Mouse (Mus musculus) retina, adult 2 months (tissue): Measurements from ENCODE around the gene Slc16a10.
"Not testable (repeated sequence)": the region's sequence is repeated elsewhere in the genome, so short reads cannot be mapped to it uniquely, and the experiment has no call there.

Experiments used
- DNase-seq: peaks from one replicate; pipeline ENCODE4 v3.0.0-alpha.2; 2012; ENCODE audit warnings: low read depth, low spot score

The Slc16a10 gene

DNA sequence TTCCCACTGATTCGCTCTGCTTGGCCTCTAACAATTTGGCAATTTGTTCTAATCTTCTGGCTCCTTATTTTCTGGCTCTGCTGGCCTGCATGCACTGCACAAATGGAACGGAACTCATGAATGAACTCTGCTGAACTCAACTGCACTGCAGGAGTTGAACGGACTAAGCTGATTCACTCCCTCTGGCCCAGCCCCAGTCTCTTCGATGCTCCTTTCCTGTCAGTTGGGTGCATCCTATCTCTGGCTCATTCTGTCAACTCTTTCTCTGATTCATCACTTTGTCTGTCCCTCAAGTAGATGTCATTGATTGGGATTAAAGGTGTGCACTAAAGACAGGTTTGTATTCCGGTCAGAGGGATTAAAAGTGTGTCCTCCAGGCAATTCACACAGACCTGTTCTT is 115.5 kb downstream of the Slc16a10 start:
- DNase-seq = no peak

DNA sequence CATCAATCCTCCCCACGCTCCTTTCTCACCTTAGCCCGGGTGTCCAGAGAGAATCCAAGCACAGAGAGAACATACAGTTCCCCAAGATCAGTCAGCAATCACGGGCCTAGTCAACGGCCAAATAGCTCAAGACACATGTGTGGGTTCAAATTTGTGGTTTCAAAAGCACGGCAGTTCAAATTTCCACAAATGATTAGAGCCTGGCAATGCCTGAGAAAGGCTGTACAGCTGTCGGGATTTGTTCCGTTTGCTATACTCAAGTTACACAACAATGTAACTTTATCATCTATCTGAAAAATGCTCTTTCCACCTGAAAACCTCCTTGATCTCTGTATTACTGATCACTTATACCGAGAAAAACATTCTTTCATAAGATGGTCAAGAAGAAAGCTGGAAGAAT is 116.5 kb downstream of the Slc16a10 start:
- DNase-seq = no peak

DNA sequence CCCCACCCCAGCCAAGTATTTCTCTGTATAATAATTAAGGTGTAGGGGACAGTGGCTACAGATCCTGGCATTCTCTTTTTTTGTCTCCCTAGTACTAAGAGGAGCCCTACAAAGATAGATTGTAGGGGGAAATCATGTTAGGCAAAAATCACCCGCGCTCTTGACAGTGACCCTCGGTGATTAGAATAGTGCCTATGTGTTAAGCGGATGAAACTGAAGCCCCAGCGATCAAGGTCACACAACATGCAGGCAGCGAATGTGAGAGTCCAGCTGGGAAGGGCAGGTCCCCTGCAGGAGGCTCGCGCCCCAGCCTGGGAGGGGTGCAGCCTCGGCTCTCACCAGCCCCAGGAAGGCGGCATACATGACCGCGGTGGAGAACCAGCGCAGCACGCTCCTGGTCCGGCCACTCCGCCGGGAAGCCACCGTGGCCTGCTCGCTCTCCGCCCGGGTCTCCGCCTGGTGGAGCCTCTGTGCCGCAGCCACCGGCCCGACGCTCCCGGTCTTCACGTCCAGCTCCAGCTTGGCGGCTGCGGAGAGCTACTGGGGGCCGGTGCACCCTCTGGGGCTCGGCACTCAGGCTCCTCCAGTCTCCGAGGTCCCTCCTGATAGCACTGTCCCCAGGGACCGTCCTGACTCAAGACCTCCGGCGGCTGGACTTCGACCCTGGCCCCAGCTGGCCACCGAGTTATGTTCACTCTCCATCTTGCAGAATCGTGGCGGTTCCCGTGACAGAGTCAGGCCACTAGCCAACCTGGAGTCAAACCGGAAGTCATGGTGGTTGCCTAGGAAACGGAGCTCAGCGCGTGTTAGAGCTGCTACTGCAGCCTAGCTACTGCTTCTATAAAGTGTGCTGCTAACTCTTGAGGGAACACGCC is 117.3 kb downstream of the Slc16a10 start, which contains the start of gene Mfsd4b1:
Gene Mfsd4b1 (minus strand): TSS at position 715 of the 875 bp plus-strand sequence.
- DNase-seq = peak; percentile 74

DNA sequence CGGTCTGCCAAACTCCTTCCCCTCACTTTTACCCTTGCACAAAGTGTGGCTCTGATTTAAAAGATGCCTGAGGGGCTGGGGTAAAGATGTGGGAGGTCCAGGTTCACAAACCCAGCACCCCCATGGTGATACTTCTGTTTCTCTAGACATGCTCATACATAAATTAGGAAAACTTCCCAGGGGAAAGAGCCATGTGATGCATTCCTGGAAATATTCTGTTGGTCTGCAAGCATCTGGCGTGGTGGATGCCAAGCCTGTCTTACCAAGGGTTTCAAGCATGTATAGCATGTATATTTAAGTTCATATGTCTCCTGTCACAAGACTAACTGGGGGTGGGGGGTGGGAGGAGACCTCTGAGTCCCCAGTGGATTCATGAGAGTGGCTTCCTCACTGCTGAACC is 121.7 kb downstream of the Slc16a10 start:
- DNase-seq = no peak

DNA sequence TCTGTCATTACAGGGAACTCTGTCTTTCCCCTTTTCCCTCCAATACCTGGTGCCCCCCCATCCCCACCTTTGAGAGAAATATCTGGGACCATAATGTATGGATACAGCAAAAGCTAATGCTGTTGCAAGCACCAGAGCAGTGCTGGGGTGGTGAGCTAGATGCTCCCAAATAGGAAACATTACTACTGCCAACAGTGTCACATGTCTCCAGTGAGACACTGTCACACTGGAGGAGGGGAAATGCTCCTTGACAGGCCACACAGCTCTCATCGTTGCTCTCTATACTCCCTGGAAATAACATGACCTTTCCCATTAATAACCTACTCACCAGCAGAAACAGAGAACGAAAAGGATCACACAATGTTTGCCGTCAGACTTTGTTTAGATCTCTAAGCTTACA is 122.6 kb downstream of the Slc16a10 start:
- no peak for DNase-seq

DNA sequence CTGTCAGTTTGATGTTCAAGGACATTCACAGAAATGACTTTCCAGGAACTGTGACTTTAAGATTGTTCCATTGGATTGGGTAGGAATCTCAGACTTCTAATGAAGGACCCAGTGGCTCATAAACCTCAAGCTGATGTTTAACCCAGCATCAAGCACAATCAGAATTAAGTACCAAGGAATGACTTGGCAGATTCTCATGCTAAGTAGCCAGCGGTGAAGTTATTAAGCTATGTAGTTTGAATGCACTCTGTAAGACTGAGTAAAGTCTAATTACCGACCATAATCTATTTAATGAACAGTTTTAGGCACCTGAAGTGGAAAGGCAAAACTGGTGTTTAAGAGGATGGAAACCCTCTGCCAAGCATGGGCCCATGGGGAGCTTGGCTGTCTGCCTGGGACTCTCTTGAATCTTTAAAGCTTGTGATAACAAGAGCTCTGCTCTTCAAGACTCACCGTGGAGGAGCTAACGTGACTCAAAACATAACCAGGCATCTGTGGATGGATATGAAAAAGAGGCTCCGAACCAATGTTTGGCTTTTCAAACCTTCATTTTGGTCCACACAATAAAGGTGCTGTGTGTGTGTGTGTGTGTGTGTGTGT is 123.7 kb downstream of the Slc16a10 start:
- no peak for DNase-seq

DNA sequence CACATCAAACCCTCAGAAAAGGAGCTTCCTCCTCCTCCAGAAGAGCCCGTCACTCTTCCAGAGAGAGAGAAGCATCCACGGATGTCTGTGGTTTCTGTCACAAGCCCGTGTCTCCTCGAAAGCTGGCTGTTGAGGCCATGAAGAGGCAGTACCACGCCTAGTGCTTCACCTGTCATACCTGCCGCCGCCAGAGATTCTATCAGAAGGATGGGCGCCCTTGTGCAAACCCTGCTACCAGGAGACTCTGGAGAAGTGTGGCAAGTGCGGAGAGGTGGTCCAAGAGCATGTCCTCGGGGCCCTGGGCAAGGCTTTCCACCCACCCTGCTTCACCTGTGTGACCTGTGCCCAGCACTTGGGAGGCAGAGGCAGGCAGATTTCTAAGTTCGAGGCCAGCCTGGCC is 132.5 kb downstream of the Slc16a10 start:
- no peak for DNase-seq

DNA sequence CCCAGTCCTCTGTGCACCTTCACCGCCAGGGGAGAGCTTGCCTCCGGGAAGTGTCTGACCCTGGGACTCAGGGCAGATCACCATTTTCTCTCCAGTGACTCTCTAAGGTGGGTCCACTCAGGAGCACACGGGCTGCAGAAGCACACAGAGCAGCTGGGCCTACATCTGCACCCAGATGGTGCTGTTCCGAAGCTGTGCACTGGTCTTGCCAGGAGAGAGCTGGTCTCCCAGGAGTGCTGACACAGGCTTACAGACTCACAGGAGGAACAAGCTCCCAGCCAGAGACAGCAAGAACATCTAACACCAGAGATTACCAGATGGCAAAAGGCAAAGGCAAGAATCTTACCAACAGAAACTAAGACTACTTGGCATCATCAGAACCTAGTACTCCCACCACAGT is 133.2 kb downstream of the Slc16a10 start:
- DNase-seq = not testable (repeated sequence)

DNA sequence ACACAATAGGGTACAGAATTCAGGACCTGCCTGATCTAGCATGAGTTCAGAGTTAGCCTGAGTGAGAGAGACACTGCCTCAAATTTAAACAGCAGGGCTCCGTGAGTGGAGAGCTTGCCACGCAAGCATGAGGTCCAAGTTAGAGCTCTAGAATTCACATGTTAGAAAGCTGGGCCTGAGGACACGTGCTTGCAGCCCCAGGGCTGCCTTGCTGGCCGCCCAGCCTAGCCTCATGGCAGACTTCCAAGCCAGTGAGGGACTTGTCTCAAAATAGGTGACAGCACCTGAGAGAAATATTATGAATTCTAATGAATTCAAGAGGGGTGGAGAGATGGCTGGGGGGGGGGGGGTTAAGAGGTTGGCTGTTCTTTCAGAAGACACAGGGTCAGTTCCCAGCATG is 134.1 kb downstream of the Slc16a10 start:
- no peak for DNase-seq

DNA sequence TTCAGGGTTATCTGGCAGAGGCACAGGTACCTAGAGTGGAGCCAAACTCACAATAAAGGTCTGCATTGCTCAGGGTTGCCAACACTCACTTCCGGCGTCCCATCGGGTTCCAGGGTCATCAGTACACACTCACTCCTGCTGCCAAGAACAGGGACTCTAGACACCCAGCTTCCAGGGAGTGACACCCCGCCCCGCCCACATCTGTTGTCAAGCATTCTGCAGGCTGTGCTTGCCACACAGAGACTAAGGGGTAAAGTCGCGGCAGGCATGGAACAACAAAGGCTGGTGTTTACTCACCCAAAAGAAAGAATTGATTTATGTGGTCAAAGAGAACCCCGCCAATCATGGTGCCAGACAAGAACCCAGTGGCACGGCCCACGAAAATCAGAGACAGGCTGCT is 135.1 kb downstream of the Slc16a10 start:
- DNase-seq = no peak

DNA sequence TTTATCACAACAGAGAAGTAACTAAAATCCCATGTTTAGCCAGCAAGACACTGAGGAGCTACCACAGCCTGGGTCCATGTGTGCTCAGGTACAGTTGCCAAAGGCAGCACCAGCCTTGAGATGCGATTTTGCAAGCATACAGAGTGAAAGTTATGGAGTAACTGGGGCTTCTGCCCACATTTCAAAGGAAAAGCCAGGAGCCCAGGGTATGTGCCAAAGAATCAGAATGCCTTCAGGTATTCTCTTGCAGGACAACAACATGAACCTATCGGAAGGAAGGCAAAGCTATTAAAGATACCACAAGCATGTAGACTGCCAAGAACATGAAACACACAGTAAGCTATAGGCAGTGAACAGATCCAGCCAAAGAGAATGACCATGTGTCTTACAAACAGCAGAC is 141.3 kb downstream of the Slc16a10 start:
- DNase-seq = no peak

DNA sequence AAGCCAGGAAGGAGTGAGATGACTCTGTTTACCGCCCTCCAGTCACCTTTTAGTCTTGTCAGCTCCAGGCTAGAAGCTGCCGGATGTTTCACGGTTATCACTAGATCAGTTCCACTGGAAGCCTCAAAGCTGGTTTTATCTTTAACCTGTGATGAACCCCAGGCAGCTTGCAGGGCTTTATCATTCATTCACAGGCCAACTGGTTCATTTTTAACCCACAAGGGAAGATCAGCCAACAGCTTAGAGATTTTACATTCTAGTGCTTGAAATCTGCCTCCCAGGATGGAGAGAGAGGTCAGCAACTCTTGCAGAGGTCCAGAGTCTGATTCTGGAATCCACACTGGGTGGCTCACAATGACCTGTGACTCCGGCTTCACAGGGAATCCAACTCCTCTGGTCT is 150.9 kb downstream of the Slc16a10 start:
- DNase-seq = no peak

DNA sequence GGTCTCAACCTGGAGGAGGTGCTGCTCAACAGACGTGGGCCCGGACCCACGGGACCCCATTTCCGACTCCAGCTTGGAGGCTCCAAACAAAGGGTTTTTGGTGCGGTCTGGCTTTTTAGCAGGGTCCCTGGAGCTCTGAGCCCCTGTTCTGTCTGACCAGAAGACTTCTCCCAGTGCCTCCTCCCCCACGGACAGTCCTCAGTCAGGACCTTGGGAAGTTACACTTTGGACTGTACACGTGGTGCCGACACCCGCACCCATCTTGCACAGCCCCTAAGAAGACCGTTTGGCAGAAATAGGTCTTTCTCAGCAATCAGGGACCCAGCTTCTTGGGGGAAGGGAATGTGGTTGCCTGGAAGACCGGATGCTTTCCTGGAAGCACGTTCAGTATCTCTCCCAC is 155.6 kb downstream of the Slc16a10 start, which contains the start of gene Mfsd4b5:
Gene Mfsd4b5 (minus strand): TSS at position 181 of the 400 bp plus-strand sequence.
- no peak for DNase-seq
